Comparison of ENCODE assay signal across 9 mouse cellular contexts in genomic region chr13:23435241-23435640, GRCm38 (mm10). TPM values are rescaled to one million over a fixed set of nuclear protein-coding genes. Genes with fewer than 3 reads are reported as not detected.
DNase-seq lines count a peak whose midpoint lies in the region; ATAC-seq and TF ChIP-seq lines count a peak whose summit lies in the region.
"Had no signal": no experiment of that assay in that cellular context is flagged by ENCODE, and none has a peak within 500 bp of the region (broad histone marks: within the 10 kb centered on the region; RNA-seq: fewer than 3 reads in every experiment).

No protein-coding gene starts in this region.

- intact Hi-C loops in heart, postnatal 10 days (cut with DNase I): loop anchor here (5.0 kb wide), 2 partner anchors 1413 to 1493 kb away; no protein-coding TSS in a partner anchor

- no peak for DNase-seq in heart, postnatal 10 days
- no peak for DNase-seq in G1E (ENCODE audit: low spot score)
- DNase-seq in midbrain, embryonic 10.5 days (ENCODE audit: low spot score): no peak
- no peak for DNase-seq in frontal cortex, postnatal 10 days (ENCODE audit: low spot score in 2 of 2)
- no peak for DNase-seq in left cerebral cortex, adult 8-10 months (ENCODE audit: low spot score in 2 of 2)
- no peak for DNase-seq in cerebellum, adult 9-11 months

- peak overlapping the region; percentile 45 to 70 for H3K4me3 ChIP-seq in heart, embryonic 14.5 days (ENCODE audit: control insufficient read depth in 1 of 2, insufficient read depth in 1 of 2, low read depth in 1 of 2, low read length in 2 of 2)
- H3K4me3 ChIP-seq in G1E (ENCODE audit: low read depth, low read length): peak overlapping the region; percentile 69
- peak overlapping the region; percentile 41 for H3K4me3 ChIP-seq in hindbrain, embryonic 13.5 days
- H3K4me3 ChIP-seq in midbrain, embryonic 10.5 days: peak overlapping the region; percentile 66

- peak overlapping the region; percentile 75 for H3K4me2 ChIP-seq in heart, embryonic 14.5 days (ENCODE audit: low read length)
- peak overlapping the region; percentile 60 for H3K4me2 ChIP-seq in hindbrain, embryonic 13.5 days

- WGBS in heart, embryonic 14.5 days: 16% methylated on average over 4 of the region's 4 CpGs
- 19% methylated on average over 4 of the region's 4 CpGs for WGBS in hindbrain, embryonic 13.5 days
- WGBS in midbrain, embryonic 10.5 days: 14% methylated on average over 4 of the region's 4 CpGs

- no peak for ATAC-seq in heart, embryonic 14.5 days (ENCODE audit: insufficient number of reproducible peaks, insufficient read depth, low FRiP score, low read depth)
- no peak for ATAC-seq in G1E (ENCODE audit: extremely low read depth, insufficient number of reproducible peaks, low FRiP score, poor library complexity, severe bottlenecking)
- ATAC-seq in hindbrain, embryonic 13.5 days (ENCODE audit: low FRiP score): no peak

- no peaks in the 10 kb centered on the region for H3K9me3 ChIP-seq in heart, embryonic 14.5 days (ENCODE audit: control insufficient read depth, low read length)
- no peaks in the 10 kb centered on the region for H3K9me3 ChIP-seq in G1E (replicated peaks)
- H3K9me3 ChIP-seq in hindbrain, embryonic 13.5 days: no peaks in the 10 kb centered on the region
- H3K9me3 ChIP-seq in midbrain, embryonic 10.5 days (replicated peaks): no peaks in the 10 kb centered on the region

- H3K27ac ChIP-seq in heart, embryonic 14.5 days (replicated peaks in 1 of 2; ENCODE audit: control insufficient read depth in 1 of 2, insufficient read depth in 1 of 2, low read depth in 2 of 2, low read length in 2 of 2): peak overlapping the region in 1 of 2 experiments; percentile 12; a peak in 2 of 4 replicates
- H3K27ac ChIP-seq in hindbrain, embryonic 13.5 days: no peak overlapping the region
- no peak overlapping the region for H3K27ac ChIP-seq in midbrain, embryonic 10.5 days (replicated peaks)

- no peaks in the 10 kb centered on the region for H3K27me3 ChIP-seq in heart, embryonic 14.5 days (ENCODE audit: control insufficient read depth, insufficient read depth, low read length)
- H3K27me3 ChIP-seq in G1E (ENCODE audit: insufficient read depth, low read length): no peaks in the 10 kb centered on the region
- no peaks in the 10 kb centered on the region for H3K27me3 ChIP-seq in hindbrain, embryonic 13.5 days
- no peaks in the 10 kb centered on the region for H3K27me3 ChIP-seq in midbrain, embryonic 10.5 days (ENCODE audit: low read depth, poor library complexity, severe bottlenecking)

- no peak for TF ChIP-seq CTCF in G1E (IDR thresholded peaks at IDR 0.05; ENCODE audit: low read depth, low read length)

- H3K9ac ChIP-seq in heart, embryonic 14.5 days (ENCODE audit: low read length): peak overlapping the region; percentile 60
- peak overlapping the region; percentile 63; the same call in 1 of the 2 replicates for H3K9ac ChIP-seq in hindbrain, embryonic 13.5 days

- H3K4me1 ChIP-seq in heart, embryonic 14.5 days (ENCODE audit: control insufficient read depth in 2 of 2, insufficient read depth in 2 of 2, low read length in 2 of 2): peaks cover 2 to 4% of the 10 kb centered on the region in 2 experiments; a peak in 3 of 4 replicates
- H3K4me1 ChIP-seq in G1E (ENCODE audit: insufficient read depth, low read depth, low read length): peaks cover 35% of the 10 kb centered on the region
- peaks cover 21% of the 10 kb centered on the region for H3K4me1 ChIP-seq in hindbrain, embryonic 13.5 days (replicated peaks)
- H3K4me1 ChIP-seq in midbrain, embryonic 10.5 days: peaks cover 33% of the 10 kb centered on the region

- H3K36me3 ChIP-seq in heart, embryonic 14.5 days (ENCODE audit: control insufficient read depth, insufficient read depth, low read length): no peaks in the 10 kb centered on the region
- no peaks in the 10 kb centered on the region for H3K36me3 ChIP-seq in G1E (replicated peaks)
- no peaks in the 10 kb centered on the region for H3K36me3 ChIP-seq in hindbrain, embryonic 13.5 days
- no peaks in the 10 kb centered on the region for H3K36me3 ChIP-seq in midbrain, embryonic 10.5 days

RNA-seq across cellular contexts. Expression of gene Abt1, which starts 11.6 kb away (rescaled TPM):
- polyA plus RNA-seq in heart, embryonic 14.5 days (2014; fragmentation: Nextera tagmentation; extraction: Ambion mirVana): 8.3 and 9.1 TPM in 2 replicates
- 1 to 10 TPM; 5.3 to 5.6 TPM for total RNA-seq in heart, postnatal 10 days (2021)
- total RNA-seq in G1E (2014; fragmentation: Nextera tagmentation): 3.7 and 4.0 TPM in 2 replicates
- total RNA-seq in G1E (2017): 9.5 and 11.4 TPM in 2 replicates
- polyA plus RNA-seq in G1E (2012): 6.5 and 6.9 TPM in 2 replicates
- polyA plus RNA-seq in hindbrain, embryonic 13.5 days (2015; fragmentation: Nextera tagmentation; extraction: Ambion mirVana): 9.9 and 10.2 TPM in 2 replicates
- 14.3 and 14.7 TPM in 2 replicates for polyA plus RNA-seq in midbrain, embryonic 10.5 days (2016; fragmentation: Nextera tagmentation; extraction: Ambion mirVana)
- total RNA-seq in left cerebral cortex, adult 8-10 months (2022): 1 to 10 TPM; 8.1 to 9.3 (median 8.6) TPM

RNA-seq across cellular contexts. Expression of gene Btn1a1, which starts 30.5 kb away (rescaled TPM):
- 1.7 and 1.9 TPM in 2 replicates for polyA plus RNA-seq in heart, embryonic 14.5 days (2014; fragmentation: Nextera tagmentation; extraction: Ambion mirVana)
- total RNA-seq in heart, postnatal 10 days (2021): not detected
- total RNA-seq in G1E (2014; fragmentation: Nextera tagmentation) (18.3 and 31.6 TPM in 2 replicates), G1E (2017) (0.82 and 1.5 TPM in 2 replicates)
- 0.75 and 0.80 TPM in 2 replicates for polyA plus RNA-seq in G1E (2012)
- 0.06 TPM in 1 of 2 replicates, not detected in the other for polyA plus RNA-seq in hindbrain, embryonic 13.5 days (2015; fragmentation: Nextera tagmentation; extraction: Ambion mirVana)
- polyA plus RNA-seq in midbrain, embryonic 10.5 days (2016; fragmentation: Nextera tagmentation; extraction: Ambion mirVana): 0.04 and 0.06 TPM in 2 replicates
- total RNA-seq in left cerebral cortex, adult 8-10 months (2022): under 1 TPM in 2 of 4 experiments, not detected in 2; 0.09 to 0.13 TPM

RNA-seq across cellular contexts. Expression of gene Btn2a2, which starts 53.4 kb away (rescaled TPM):
- polyA plus RNA-seq in heart, embryonic 14.5 days (2014; fragmentation: Nextera tagmentation; extraction: Ambion mirVana): 0.40 and 0.43 TPM in 2 replicates
- not detected for total RNA-seq in heart, postnatal 10 days (2021)
- not detected in 2 replicates for total RNA-seq in G1E (2014; fragmentation: Nextera tagmentation)
- total RNA-seq in G1E (2017): 0.06 and 0.22 TPM in 2 replicates
- not detected in 2 replicates for polyA plus RNA-seq in G1E (2012)
- 0.12 TPM in 1 of 2 replicates, not detected in the other for polyA plus RNA-seq in hindbrain, embryonic 13.5 days (2015; fragmentation: Nextera tagmentation; extraction: Ambion mirVana)
- polyA plus RNA-seq in midbrain, embryonic 10.5 days (2016; fragmentation: Nextera tagmentation; extraction: Ambion mirVana): 0.26 and 0.38 TPM in 2 replicates
- 1 to 10 TPM in 2 of 4 experiments, under 1 TPM in 2; 0.63 to 1.1 (median 0.99) TPM for total RNA-seq in left cerebral cortex, adult 8-10 months (2022)
- polyA plus RNA-seq: gonadal fat pad, adult 2 months had no signal
